Mouse (Mus musculus) adrenal gland, postnatal 25 days (tissue): ENCODE results near the gene Hspa1a. TPM values are rescaled to one million over a fixed set of nuclear protein-coding genes. Genes with fewer than 3 reads are reported as not detected.
"Not testable (repeated sequence)": the region's sequence is repeated elsewhere in the genome, so short reads cannot be mapped to it uniquely, and the experiment has no call there.

ENCODE experiments used
- DNase-seq: peaks from one replicate; pipeline ENCODE4 v3.0.0; 2021; ENCODE audit warnings: mixed read lengths
- total RNA-seq: library from RNA; stranded (reverse); gene quantifications from 2 replicates; pipeline ENCODE4 v1.2.3, GENCODE M21; 2021

Hspa1a gene
- total RNA-seq, 1 experiment from 2014 or later, result 18.9 TPM

DNA sequence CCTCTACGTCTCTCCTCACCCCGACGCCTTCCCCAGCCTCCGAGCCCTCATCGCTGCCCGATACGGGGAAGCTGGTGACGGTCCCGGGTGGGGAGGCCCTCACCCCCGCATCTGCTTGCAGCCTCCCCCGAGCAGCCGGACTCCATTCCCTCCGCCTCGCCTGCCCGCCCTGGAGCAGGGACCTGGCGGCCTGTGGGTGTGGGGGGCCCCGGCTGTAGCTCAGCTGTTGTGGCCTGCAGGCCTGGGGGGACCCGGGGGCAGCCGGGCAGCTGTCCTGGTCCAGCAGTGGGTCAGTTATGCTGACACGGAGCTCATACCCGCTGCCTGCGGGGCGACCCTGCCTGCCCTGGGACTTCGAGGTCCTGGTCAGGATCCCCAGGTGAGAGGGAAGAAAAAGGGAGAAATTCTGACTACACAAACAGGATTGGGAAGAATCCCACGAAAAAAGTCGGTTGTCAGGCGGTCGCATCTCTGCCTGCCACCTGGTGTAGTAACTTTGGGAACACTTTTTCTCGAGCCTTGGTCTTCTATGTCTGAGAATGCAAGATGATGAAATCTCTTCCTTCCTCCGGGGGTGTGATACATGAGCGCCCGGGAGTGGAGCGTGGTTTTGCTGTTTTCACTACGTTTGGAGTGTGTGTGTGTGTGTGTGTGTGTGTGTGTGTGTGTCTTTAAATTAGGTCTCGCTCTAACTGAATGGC lies 29.6 kb upstream of the Hspa1a start:
- DNase-seq, result peak; percentile 24

DNA sequence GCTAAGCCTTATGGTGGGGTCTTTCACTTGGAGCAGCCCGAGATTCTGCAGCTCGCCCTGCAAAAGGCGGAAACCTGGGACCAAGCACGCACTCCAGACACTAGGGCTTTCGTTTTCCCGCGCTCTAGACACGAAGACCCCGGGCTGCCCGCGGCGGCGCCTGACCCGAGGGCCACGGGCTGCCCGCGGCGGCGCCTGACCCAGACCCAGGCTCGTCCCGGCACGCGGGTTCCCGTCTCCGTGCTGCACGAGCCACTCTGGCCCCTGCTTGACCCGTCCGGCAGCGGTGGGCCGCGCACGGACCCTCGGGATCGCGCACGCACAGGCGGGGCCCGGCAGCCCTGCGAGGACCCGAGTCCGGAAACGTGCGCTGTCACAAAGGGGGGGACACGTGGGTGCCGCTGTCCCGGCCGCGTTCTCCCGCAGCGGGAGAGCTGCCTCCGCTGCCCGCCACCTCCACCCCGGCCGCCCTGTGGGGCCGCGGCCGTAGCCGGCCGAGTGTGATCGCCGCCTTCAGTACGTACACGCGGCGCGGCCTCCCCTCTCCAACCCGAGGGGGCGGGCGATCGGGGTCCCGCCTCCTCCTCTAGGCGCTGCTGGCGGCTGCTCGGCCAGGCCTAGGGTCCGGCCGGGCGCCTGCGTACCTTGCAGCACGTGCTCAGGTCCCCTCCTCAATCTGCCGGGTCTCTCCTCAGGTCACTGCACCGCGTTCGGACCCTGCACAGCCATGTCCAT lies 28.9 kb upstream of the Hspa1a start, which contains the start of gene Vars:
Gene Vars, plus strand, starts transcription at position 271 of the 735 bp plus-strand sequence.
- DNase-seq, result peak; percentile 86

DNA sequence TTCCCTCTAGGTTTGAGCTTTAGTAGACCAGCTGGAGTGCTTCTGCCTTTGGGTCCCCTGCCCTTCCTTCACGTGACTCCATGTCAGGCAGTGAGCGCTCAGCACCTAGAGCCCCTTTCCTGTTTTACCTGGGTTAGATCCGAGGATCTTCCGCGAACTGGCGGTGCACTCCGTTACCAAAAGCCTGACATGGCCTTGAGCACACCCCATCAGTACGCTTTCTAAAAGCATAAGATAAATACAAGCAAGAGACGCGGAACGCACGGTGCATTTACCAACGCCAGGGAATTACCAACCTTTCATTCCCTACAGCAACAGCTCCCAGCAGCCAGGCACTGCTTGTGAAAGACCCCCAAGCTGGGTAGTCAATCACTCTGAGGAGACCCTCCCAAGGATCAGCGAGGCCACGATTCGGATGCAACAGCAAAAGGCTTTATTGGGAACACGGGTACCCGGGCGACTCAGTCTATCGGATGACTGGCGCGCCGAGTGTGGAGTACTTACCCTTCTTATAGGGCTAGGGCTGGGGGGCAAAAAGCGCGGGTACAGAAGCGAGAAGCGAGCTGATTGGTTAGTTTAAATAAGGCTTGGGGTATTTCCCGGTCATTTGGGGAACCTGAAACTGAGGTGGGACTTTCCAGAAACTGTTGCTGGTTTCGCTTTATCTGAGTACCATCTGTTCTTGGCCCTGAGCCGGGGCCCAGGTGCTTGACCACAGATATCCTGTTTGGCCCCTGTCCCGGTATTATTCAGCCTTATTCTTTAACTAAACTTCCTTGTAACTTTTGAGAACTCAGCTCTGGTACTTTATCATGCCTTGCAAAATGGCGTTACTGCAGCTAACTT lies 28.1 kb upstream of the Hspa1a start:
- not testable (repeated sequence) for DNase-seq

DNA sequence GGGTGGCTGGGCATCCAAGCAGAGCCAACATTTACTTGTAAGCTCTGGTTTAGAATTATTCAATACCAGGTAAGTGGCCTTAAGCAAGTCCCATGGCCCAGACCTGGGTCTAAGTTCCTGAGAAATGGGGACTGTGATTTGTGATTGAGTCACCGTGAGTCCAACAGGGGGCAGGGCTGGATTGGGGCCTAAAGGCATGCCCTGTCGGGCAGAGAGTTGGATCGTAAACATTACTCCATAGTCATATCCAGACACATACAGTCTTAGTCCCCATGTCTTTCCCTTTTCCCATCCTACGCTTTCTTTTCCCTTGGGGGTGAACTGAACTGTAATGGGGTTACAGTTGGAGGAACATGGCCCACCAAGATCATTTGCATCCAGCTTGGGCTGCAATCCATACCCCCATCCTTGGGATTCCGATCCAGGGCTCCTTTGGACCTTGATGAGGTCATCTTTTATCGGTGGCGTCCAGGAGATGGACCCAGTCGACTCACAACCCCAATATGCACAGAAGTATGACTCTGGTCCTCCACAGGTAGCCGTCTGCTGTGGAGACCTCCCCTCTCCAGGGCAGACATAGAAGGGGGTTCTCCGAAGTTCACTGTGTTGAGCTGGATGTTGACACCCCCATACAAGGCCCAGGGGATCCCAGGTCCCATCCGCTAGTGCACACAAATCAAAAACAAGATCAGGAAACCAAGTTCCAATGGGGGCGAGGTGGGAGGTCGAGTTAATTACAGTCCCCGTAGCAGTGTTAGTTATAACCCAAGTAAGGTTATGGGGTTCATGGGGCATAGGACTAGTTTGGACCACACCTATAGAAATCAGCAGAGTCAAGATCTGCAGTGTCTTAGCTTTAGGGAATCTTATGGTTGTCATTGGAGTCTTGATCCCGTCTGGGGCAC lies 26.8 kb upstream of the Hspa1a start:
- no peak for DNase-seq

DNA sequence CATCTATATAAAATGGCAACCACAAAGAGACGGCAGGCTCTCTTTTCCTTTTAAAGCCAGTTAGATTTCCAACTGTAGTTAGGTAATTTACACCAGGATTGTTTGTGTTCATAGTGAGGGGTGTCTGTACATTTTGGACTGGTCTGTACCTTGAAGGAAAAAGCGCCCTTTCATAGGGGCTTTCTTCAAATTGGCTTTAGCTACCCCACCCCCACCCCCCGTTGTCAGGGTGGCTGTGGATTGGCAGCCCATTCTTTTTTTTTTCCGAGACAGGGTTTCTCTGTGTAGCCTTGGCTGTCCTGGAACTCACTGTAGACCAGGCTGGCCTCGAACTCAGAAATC lies 25.2 kb upstream of the Hspa1a start:
- no peak for DNase-seq

DNA sequence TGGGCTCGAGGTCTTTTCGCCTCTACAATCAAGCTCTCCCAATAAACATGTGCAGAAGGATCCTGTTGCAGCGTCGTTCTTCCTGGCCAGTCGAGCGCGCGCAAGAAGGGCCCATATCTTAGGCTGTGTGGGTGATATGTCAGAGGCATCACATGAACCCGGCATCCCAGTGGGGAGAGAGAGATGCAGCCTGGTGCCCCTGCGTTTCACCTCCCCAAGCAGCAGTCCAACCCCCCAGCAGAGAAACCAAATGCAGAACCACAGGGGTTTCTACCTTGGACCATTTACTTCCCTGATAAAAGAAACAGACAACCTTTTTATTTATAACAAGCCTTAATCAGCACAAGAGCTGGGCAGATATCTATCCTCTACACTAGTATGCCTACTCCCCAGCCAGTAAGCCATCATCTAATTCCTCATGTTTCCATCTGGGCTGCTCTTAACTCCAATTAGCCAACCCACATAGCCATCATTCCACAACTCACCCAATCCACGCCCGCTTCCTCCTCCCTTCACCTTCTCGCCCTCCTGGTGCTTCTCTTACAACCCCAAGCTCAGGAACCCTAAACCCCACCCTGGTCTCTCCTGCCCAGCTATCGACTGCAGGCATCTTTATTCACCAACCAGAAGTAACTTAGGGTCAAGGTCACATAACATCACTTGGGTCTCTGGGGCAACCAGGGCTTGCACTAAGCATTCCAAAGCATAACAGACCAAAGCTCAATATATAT lies 24.6 kb upstream of the Hspa1a start:
- no peak for DNase-seq

DNA sequence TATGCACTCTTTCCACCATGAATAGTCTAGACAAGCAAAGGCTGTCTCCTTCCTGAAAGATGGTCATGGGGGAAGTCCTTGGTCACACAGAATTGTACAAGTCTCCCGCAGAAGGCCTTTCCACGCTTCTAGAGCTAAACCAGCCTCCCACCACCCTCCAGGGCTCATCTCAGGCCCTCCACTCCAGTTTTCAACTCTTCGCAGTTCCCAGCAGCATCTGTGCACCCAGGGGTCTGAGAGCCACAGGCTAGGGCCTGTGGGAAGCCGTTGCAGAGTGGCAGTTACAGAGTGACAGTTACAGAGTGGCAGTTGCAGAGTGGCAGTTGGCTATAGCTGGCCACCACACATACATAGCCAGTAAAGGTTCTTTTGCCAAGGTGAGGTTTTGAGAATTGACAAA lies 24.0 kb upstream of the Hspa1a start:
- DNase-seq, result not testable (repeated sequence)

DNA sequence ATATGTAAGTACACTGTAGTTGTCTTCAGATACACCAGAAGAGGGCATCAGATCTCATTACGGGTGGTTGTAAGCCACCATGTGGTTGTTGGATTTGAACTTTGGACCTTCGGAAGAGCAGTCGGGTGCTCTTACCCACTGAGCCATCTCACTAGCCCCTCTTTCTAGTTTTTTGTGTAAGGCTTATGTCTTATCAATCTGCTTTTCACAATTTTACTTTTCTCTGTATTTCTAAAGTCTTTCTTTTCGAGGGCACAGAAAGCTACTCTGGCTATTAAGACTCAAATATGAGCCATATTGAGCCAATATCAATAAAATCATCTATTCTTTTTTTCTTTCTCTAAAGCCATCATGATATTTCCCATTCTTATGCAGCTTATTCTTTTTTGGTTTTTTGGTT lies 23.2 kb upstream of the Hspa1a start:
- DNase-seq, result not testable (repeated sequence)

DNA sequence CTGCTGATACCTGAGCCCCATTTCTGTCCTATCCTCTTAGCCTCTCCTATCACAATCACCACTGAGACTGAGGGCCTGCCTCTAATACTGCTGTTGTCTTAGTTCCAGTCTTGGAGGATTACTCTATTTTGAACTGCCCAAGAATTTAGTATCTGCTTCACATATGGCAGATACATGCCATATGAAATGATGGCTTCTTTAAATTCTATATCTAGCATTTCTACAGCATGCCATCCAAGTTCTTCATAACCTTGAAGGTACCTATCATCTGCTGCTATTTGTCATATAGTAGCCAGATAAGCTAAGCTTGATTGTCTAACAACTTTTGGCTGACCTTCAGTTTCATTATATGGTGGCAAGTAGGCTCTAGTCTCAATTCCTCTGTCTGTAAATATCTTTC lies 22.8 kb upstream of the Hspa1a start:
- DNase-seq, result no peak

DNA sequence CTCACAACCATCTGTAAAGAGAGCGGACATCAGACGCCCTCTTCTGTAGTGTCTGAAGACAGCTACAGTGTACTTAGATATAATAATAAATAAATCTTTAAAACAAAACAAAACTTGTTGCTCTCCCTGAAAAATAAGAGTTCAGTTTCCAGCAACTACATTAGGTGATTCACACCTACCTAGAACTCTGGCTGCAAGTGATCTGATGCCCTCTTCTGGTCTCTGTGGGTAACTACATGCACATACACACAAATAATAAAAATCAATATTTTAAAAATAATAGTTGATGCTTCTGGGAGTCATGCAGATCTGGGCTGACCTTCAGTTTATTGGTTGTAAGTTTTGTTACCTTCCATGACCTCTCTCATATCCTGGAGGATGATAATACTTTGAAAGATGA lies 12.3 kb upstream of the Hspa1a start:
- DNase-seq, result no peak

DNA sequence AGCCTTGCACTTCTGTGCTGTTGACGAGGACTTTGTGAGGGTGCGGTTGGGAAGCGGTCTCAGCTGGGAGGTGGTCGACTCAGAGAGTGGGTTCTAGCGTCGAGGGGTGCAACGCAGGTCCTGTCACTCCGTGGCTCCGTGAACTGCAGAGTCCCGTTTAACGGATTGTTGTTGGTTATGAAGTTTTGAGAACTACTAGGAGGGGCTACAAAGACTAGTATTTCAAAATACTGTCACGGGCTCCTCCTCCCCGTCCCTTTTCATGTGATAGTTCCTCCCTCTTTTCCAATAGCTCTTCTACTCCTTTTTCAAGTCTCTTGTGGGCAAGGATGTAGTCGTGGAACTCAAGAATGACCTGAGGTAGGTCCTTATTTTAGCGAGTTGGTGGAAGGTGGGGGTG lies 10.4 kb upstream of the Hspa1a start:
- DNase-seq, result no peak

DNA sequence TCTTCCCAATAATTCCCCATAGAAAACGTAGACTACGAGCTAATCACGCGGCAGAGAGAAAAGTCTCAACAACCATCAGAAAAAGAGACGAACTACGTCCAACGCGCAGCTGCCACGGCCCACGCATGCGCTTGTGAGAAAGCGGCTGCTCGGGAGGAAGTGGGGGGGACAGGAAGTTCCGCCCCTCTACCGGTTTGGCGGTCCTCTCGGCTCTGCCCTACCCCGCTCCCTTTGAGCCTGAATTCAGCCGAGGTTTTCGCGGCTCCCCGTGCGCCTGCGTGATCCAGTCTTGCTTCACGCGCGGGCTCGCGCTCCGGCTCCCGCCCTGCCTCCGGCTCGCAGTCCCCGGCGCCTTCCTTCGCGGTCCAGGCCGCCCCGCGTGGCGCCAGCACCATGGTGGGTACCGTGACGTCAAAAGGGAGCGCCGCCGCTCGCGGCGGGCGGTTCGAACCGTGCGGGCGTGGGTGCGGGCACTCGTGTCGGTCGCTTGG lies 9.8 kb upstream of the Hspa1a start, which contains the start of gene Lsm2:
Gene Lsm2, plus strand, starts transcription at position 173 of the 491 bp plus-strand sequence.
- peak; percentile 88 for DNase-seq

DNA sequence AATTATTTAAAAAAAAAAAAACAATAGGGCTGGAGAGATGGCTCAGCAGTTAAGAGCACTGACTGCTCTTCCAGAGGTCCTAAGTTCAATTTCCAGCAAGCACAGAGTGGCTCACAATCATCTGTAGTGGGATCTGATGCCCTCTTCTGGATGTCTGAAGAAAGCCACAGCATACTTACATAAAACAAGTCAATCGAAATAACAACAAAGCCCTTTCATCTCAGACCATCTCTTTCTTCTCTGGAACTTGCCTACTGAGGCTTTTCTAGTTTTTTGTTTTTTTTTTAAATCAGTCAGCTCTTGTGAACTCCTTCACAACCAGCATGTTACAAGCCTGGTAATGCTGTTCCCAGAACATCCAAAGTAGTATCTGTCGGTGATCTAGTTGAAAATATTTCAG lies 8.7 kb upstream of the Hspa1a start:
- no peak for DNase-seq

DNA sequence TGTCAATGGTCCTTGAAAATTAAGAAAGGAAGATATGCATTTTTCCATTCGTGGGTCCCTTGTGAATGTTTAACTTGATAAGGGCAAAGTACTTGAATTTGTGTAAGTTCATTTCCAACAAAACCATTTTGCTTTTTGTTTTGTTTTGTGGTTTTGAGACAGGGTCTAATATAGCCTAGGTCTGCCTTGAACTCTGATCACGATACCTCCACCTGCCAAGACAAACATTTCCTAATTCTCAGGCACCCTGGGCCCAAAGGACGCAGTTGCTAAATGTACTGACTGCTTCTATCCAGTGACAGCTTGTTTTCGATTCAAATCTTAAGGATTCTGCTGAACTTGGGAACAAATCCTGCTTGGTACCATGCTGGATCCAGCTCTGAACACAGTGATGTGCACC lies 7.7 kb upstream of the Hspa1a start:
- no peak for DNase-seq

DNA sequence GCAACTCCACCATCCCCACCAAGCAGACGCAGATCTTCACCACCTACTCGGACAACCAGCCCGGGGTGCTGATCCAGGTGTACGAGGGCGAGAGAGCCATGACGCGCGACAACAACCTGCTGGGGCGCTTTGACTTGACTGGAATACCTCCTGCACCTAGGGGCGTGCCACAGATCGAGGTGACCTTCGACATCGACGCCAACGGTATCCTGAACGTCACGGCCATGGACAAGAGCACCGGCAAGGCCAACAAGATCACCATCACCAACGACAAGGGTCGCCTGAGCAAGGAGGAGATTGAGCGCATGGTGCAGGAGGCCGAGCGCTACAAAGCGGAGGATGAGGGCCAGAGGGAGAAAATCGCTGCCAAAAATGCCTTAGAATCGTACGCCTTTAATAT lies 6.3 kb upstream of the Hspa1a start:
- no peak for DNase-seq

DNA sequence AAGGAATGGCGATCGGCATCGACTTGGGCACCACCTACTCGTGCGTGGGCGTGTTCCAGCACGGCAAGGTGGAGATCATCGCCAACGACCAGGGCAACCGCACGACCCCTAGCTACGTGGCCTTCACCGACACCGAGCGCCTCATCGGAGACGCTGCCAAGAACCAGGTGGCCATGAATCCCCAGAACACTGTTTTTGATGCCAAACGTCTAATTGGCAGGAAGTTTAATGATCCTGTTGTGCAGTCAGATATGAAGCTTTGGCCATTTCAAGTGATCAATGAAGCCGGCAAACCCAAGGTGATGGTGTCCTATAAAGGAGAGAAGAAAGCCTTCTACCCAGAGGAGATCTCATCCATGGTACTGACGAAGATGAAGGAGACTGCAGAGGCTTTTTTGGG lies 5.0 kb upstream of the Hspa1a start:
- DNase-seq, result no peak

DNA sequence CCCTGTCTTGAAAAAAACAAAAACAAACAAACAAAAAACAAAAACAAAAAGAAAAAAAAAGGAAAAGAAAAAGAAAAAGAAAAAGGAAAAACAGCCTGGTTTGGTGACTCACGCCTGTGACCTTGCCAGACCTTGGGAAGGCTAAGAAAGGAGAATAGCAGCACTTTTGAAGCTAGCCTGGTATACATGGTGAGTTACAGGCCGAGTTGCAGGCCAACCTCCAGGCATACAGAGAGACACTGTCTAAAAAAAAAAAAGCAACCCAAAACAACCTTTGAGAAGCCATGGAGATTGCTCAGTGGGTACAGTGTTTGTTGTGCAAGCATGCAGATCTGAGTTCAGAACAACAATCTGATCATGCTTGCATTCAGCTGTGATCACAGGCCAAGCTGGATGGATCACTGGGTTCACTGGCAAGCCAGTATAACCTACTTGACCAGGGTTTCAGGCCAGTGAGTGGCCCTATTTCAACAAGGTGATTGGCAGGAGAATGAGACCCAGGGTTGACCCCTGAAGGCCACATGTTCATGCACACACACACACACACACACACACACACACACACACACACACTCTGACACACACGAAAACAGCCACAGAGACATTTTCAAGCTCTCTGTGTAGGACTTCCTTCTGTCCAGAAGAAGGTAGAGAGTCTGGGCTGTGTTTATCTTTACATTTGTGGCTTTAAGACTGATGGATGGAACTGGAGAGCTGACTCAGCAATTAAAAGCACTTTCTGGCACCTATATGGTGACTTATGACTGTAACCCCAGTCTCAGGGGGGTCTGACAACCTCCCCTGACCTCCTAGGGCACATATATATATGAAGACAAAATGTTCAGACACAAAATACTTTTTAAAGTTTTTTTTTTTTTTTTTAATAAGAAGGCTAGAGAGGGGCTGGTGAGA lies 3.9 kb upstream of the Hspa1a start:
- peak; percentile 57 for DNase-seq

DNA sequence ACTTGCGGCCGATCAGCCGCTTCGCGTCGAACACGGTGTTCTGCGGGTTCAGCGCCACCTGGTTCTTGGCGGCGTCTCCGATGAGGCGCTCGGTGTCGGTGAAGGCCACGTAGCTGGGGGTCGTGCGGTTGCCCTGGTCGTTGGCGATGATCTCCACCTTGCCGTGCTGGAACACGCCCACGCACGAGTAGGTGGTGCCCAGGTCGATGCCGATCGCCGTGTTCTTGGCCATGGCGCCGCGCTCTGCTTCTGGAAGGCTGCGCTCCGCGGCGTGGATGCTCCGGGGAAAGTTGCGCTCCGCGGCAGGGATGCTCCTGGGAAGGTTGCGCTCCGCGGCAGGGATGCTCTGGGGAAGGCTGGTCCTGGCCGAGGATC lies 275 bp downstream of the Hspa1a start:
- DNase-seq, result not testable (repeated sequence)

DNA sequence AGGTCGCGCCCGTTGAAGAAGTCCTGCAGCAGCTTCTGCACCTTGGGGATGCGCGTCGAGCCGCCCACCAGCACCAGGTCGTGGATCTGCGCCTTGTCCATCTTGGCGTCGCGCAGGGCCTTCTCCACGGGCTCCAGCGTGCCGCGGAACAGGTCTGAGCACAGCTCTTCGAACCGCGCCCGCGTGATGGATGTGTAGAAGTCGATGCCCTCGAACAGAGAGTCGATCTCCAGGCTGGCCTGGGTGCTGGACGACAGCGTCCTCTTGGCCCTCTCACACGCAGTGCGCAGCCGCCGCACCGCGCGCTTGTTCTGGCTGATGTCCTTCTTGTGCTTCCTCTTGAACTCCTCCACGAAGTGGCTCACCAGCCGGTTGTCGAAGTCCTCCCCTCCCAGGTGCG lies 1.1 kb downstream of the Hspa1a start:
- not testable (repeated sequence) for DNase-seq

DNA sequence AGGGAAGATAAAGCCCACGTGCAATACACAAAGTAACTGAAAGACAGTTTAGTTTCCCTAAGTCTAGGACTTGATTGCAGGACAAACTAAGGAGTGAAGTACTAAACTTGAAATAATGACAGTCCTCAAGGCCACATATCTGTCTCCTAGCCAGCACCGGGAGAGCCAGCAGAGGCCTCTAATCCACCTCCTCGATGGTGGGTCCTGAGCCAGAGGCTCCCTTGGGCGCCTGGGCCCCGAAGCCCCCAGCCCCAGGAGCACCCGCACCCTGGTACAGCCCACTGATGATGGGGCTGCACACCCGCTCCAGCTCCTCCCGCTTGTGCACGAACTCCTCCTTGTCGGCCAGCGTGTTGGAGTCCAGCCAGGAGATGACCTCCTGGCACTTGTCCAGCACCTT lies 2.1 kb downstream of the Hspa1a start, which contains the start of gene Gm20481:
Gene Gm20481, plus strand, starts transcription at position 91 of the 400 bp plus-strand sequence.
- DNase-seq, result not testable (repeated sequence)
